Mouse (Mus musculus) lung, postnatal 25 days (tissue): ENCODE data around the gene Dnajc5.

Experiments used
- DNase-seq: peaks from one replicate; pipeline ENCODE4 v3.0.0; 2022; ENCODE audit warnings: low spot score

The Dnajc5 gene

DNA sequence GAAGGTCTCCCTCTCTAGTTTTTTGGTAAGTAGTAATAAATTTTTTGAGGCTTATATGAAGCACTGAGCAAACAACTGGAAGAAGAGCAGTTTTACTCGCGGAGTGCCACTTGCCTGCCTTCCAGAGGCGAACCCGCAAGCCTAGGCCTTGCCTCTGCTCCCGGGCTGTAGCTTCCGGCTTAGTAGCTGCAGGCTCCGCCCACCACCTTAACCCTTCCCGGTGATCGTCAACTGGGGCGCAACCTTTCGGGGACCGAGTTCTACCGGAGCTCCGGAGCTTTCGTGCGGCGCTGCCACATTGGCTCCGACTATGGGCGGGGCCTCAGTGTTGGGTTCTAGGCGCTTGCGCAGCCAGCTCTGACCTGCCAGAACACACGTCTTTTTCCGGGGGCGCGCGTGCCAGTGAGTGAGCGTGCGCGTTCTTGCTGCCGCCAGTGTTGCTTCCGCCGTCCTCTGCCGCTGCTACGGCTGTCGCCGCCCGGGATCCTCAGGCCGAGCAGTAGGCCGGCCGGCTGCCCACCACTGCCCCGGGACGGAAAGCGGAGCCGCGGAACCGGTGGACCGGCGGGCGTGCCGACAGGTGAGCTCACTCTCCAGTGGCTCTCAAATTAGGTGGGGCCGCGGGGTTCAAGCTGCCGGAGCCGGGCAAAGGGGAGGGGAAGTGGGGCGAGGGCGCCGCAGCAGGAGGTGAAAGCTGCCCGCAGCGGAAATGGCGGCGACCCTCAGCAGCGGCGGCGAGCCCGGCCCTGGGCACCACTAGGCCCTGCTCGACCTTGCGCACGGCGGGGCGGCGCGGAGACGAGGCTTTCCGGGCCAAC is at the start of gene Dnajc5:
Gene Dnajc5, plus strand, starts transcription at position 368 of the 818 bp plus-strand sequence.
- DNase-seq = peak; percentile 99

DNA sequence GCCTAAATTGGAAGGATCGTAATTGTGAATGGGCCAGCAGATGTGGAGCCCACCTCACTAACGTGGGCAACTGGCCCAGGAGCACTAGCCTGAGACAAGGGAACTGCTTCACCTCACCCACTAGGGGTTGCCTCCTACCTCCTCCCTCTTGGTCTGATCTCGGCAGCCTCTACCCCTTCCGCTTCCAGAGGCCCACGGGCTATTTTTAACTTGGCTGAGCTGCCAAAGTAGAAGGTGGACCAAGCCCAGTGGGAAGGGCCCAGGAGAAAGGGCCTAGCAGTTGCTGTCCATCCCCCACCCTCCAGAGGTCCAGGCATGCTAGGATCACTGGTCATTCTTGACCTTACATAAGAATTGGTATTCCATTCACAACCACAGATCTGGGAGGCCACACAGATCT is 49.0 kb upstream of the Dnajc5 start:
- peak; percentile 68 for DNase-seq

DNA sequence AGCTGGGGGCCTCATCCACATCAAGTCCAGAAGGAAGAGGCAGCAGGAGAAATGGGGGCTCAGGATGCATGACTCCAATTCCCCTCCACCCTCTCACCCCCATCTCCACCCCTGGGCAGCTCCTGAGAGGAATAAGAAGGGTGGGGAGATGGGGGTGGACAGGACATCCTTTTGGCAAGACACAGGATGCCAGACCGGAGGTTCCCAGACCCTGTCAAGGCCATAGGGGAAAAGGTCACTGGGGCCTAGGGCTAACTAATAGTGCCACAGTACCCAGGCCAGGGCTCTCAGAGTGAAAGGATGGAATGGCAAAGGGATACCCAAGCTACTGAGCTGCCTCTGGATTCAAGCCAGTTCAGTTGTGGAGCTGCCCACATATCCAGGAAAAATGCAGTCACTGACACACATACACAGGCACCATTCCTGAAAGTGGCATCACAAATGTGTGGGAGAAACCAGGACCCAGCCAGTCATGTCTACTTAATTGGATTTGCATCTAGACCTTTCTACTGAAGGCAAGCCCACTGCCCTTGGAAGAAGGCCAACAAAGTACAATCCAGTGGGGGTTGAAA is 47.9 kb upstream of the Dnajc5 start:
- no peak for DNase-seq

DNA sequence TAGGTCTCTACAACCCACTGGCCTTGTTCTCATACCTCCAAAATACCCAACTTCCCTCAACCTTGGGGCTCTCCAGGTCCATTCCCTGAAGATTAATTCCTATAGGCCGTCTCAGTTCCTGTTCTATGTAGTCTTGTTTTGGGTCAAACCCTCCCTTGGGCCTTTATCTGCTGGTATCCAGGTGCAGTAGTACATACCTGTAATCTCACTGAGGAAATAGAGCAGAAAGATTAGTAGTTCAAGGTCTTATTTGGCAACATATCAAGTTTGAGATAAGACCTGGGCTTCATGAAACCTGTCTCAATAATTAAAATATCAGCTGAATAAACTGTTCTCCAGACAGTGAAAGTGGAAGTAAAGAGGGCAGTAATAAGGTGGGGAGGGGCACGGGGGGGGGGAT is 37.2 kb upstream of the Dnajc5 start:
- DNase-seq = no peak

DNA sequence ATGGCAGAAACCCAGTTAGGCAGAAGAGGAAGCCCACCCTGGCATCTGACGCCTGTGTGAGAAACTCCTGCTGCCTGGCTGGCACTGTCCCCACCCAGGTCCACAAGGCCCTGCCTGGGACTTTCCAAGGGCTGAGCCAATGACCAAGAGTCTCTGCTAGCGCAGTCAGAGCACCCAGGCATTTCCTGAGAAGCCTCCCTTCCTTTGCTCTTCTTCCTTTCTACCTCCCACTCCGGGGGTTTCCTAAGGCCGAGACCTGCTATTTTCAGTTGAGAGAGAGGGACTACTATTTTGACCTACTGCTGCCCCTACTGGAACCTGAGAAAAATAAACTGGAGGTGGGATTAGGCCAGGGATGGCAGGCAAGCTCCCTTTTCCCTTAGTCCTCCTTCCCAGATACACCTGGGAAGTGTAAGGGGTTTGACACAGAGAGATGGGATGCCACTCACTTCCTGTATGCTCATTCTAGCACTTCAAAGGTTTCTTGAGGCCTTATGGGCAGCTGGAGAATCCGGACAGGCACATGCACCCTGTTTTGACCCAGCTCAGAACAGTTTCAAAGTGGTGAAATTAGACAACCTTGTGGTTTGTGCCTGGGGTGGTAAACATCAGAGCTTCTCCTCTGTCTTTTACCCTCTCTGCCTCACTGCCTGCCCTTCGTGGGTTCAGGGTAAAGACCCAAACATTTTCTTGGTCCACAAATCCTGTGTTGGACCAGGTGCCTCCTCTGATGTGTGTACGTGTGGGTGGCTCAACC is 36.5 kb upstream of the Dnajc5 start:
- peak; percentile 69 for DNase-seq

DNA sequence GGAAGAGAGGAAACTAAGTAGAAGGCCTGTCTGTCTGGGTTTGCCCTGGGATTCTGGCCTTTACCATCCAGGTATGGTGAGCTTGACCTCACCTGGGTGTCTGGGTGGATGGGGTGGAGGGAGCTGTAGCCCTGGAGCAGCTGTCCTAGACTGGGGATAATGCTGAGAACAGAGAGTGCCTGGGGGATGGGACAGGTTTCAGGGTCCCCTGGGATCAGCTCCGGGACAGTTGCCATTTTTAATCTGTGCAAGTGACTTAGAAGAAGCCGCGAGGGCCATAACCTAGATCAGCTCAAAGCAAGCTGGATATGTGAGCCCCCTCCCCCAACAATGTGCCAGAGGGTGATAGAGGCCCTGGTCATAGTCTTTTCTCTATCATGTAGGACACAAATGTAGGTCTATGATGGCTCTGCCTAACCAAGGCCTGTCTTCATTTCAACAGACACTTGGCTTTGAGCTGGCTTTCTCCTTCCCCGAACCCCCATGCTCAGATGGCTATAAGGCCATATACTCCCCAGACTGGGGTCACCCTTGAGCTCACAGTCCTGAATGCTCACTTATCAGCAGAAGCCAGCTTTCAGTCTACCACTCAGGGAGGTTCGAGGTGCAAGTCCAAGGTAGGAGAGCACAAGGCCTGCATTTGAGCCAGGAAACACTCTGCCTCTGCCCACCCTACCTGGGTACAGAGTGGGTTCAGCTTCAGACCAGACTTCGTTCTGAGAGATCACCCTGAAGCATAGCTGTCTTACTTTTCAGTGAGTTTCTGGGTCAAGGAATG is 35.6 kb upstream of the Dnajc5 start:
- no peak for DNase-seq

DNA sequence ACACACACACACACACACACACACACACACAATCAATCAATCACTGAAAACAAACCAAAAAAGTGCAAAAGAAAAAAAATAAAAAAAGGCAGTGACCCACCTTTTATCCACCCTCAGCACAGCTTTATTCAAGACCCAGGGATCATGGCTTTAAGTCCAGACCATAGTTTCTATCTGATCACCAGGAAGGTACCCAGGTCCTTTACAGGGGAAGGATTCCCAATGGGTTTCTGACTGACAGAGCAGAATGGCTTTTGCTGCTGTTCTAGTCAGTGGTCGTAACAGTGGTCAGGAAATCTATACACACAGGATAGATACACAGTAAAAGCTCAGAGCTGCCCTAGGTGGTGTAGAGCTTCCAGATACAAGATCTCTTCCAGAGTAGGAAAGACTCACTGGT is 34.5 kb upstream of the Dnajc5 start:
- no peak for DNase-seq

DNA sequence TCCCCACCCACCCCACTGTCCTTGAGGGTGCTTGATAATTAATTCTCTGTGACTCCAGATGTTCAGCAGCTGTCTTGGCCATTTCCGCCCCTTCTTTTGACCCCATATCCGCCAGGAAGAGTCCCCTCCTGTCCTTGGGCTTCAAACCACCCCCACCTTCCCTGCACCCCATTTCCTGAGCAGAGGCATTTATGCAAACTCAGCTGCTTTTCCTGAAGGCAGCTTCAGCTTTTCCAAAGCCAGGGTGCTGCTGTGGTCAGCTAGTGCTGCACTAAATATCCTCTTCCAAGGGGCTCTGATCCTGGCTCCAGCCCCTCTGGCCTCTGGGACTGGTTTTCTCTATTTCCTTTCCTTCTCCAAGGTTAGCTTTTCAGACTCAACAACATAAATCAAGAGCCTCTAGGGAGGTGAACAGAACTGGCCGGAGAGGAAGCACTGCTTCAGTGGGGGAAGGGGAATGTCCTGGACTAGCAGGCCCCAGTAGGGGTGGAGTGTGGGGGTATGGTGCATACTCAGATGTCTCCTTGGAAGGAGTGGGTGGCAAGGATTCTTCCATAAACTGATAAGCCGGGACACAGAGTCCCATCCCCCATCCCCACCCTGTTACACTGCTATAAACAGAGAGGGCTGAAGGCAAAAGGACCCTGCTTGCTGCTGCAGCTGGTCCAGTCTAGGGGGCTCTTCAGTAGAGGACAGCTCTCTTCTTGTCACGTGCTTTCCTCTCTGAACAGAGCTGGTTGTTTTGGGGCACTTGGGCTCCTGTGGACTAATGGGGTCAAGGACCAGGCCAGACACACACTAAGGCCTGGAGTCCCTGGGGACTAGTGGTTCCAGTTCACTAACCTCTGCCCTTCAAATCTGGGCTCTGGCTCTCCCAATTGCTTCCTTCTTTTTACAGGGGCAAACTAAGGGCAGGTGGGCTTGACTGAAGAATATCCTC is 32.7 kb upstream of the Dnajc5 start:
- DNase-seq = no peak

DNA sequence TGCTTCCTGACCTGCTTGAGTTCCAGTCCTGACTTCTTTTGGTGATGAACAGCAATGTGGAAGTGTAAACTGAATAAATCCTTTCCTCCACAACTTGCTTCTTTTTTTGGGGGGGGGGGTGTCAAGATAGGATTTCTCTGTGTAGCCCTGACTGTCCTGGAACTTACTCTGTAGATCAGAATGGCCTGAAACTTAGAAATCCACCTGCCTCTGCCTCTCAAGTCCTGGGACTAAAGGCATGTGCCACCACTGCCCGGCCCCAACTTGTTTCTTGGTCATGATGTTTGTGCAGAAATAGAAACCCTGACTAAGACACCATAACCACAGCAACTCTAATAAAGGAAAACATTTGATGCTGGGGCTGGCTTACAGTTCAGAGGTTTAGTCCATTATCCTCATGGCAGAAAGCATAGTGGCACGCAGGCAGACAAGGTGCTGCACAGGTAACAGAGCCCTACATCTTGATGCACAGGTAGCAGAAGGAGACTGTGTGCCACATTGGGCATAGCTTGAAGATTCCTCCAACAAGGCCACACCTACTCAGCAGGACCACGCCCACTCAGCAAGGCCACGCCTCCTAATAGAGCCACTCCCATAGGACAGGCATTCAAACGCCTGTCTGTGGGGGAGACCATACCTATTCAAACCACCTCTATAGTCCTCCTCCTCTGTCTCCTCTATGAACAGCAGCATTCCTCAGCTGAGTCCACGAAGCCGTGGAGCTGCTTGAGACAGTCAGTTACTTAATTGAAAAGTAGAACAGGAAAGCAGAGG is 28.7 kb upstream of the Dnajc5 start:
- no peak for DNase-seq

DNA sequence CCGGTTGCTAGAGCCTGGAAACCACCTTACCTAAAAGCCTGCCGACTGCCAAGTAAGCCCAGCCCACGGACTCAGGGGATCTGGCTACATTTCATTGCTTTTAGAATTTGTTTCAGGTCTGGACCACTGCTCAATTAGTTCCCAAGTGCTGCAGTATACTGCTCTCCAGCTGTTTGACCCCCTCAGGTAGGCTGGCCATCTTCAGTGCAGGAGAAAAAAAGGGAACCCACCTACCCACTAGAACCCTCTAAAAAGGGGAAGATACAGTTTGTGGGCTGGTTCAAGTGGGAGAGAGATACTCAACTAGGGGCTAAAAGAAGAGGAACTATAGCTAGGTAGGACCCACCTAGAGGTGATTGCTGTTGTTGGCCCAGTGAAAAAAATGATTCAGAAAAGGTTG is 28.1 kb upstream of the Dnajc5 start:
- no peak for DNase-seq

DNA sequence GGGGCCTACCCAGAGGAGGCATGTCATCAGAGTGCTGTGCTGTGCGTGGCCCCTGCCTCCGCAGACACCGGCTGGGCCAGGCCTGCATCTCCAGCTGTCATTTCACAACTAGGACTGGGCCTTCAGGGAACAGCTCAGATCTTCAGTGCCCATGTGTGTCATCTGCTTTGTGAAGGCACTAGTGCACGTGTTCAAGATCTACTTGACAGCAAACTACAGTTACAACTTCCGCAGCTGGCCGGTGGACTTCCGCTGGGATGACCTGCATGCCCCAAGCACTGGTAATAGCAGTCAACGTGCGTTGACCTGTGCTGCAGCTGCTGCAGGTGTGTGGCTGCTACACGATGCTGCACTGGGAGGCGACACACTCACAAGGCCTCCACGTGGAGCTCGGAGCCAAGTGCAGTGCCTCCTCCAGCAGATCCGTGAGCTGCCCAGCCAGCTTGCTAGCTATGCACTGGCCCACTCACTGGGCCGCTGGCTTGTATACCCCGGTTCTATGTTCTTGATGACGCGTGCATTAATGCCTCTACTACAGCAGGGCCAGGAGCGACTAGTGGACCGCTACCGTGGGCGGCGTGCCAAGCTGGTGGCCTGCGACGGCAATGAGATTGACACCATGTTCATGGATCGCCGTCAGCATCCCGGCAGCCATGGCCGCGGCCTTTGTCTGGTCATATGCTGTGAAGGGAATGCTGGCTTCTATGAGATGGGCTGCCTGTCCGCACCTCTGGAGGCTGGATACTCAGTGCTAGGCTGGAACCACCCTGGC is 26.9 kb upstream of the Dnajc5 start, which contains the start of gene Abhd16b:
Gene Abhd16b, plus strand, starts transcription at position 51 of the 772 bp plus-strand sequence.
- no peak for DNase-seq

DNA sequence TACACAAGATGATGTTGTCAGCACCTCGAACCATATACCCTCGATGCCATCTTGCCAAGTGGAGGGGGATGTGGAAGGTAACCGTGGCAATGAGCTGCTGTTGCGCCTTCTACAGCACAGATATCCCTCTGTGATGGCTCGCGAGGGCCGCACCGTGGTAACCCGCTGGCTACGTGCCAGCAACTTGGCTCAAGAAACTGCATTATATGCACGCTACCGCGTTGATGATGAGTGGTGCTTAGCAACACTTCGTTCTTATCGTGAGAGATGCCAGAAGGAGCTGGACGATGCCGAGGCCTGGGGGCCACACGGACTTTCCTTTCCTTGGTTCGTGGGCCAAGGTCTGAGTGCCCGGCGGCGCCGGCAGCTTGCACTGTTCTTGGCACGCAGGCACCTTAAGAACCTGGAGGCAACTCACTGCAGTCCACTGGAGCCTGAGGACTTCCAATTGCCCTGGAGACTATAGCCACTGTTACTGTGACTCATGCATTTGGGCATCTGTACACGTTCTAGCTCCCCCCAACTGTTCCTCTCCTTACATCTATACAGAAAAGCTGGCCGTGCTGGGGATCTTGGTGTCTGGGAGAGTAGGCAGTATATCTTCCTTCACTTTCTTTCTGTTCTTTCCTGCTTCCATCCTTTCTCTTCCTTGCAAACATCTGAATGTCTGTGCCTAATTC is 25.9 kb upstream of the Dnajc5 start:
- no peak for DNase-seq

DNA sequence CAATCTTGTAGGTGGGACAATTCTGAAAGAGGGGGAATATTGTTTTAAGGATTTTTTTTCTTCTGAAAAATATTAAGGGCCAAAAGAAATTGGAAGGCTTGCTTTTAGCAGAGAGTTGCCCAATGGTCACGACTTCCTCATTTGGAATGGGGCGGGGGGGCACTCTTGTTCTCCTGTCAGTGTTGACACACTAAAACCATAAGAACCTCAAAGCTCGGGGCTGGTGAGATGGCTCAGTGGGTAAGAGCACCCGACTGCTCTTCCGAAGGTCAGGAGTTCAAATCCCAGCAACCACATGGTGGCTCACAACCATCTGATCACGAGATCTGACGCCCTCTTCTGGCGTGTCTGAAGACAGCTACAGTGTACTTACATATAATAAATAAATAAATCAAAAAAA is 24.4 kb upstream of the Dnajc5 start:
- peak; percentile 24 for DNase-seq

DNA sequence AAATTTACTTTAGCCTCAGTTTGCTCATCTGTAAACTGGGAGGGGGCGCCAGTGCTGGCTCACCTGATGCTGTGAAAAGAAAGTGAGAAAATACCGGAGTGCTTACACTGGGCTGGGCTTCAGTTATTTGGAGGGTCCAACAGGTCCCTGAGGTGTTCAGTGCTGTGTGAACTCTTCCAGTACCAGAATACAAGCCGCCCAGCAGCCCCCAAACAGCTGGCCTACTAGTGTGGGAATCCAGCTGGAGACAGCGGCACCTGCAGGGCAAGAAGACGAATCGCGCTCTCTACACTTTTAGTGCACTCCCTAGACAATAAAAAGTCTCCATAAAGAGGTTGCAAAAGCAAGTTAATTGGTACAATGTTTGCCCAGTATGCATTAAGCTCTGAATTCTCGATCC is 24.0 kb upstream of the Dnajc5 start:
- DNase-seq = peak; percentile 63

DNA sequence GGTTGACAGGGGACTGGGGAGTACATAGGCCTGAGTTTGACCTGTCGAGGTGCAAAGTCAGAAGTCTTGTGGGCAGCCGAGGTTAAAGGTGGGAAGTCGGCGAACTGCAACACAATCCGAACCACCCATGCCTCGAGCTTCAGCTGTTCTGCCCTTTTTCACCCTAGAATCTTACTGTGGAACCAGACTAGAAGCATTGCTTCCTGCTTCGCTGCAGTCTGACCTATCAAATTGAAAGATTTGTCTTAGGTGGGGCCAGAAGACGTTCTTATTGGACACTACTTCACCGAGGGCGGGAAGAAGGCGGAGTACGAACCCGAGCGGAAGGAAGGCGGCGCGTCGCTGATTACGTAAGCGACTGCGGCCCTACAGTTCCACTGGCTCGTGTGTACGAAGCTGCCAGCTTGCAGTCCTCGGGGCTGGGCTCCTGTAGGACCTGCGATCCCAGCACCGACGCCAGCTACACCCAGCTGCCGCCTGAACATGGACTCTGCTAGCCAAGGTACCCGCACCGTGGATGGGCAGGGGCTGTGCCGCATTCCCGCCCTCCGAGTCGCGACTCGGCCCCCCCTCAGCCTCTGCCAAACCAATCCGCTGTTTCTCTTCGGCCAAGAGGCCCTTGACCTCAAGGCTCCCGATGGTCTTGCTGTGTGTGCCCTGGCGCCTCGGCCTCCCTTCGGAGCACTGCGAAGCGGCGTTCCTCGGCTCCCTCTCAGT is 23.3 kb upstream of the Dnajc5 start, which contains the start of gene Tpd52l2:
Gene Tpd52l2, plus strand, starts transcription at position 312 of the 717 bp plus-strand sequence.
- peak; percentile 96 for DNase-seq

DNA sequence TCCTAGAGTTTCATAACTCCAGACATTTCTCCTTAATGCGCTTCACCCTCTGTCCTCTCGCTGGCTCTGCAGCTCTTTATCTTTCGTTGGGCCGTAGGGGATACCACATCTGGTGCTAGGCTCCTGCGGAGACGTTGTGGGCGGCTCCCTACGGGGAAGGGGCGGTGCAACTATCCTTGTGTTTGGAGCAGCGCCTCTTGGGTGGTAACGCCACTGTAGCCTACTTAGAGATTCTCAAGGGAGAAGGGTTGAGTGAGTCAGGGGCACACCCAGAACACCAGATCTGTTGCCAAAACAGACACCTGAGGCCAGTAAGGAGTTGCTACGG is 22.8 kb upstream of the Dnajc5 start:
- peak; percentile 76 for DNase-seq

DNA sequence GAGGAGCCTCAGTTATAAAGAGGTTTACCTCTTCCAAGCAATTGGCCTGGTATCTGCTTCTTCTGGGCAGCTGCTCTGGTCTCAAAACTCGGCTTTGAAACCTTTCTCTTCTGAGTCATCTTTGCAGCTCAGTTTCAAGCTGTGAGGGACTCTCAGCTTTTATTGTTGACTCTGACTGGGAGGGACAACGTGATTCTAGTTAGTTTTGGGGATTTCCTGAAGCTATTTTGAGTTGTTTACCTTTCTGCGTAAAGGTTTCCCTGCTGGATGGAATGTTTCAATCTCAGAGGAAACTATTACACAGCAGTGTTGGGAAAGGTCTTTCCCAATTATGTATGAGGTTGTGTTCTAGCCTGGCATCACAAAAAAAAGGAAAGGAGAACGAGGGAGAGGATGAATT is 21.6 kb upstream of the Dnajc5 start:
- no peak for DNase-seq

DNA sequence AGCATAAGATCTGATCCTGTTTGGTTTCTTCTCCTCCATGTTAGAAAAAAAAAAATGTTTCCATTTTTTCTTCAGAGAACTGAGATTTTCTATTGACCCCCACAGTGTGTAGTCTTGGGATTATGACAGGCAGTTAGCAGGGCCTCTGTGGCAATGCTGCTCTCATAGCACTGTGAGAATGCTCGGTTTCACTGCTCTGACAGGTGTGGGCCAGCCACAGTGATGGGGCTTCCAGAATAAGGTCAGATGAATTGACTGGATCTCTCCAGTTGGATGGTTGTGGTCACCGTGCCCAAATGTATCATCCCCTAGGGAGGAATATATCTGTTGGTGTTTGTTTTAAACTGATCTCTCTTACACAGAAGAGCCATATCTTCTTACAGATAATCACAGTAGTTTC is 11.1 kb upstream of the Dnajc5 start:
- no peak for DNase-seq
